Mouse (Mus musculus) cortical plate, adult 2 months (tissue): ENCODE measurements at regions not wholly inside any gene's neighbourhood (a gene's known extent, or its start where the extent isn't known, plus 50 kb on each side); places are given as distances from the start of the nearest gene placed in this dataset.

Experiments used
- H3K27ac ChIP-seq: fragments of 200-500 bp; 2 replicates; pipeline ENCODE4 v1.5.1; 2012; ENCODE audit warnings: low read length, control low read depth, inconsistent platforms; ENCODE audit not compliant: insufficient read depth
- H3K4me1 ChIP-seq: fragments of 200-500 bp; 2 replicates; pipeline ENCODE4 v1.6.1; 2011; ENCODE audit warnings: low read length; ENCODE audit not compliant: control insufficient read depth, insufficient read depth
- H3K4me3 ChIP-seq: fragments of 200-500 bp; 2 replicates; pipeline ENCODE4 v1.5.1; 2011; ENCODE audit warnings: mild to moderate bottlenecking, low read length, control low read depth; ENCODE audit not compliant: insufficient read depth
- CTCF ChIP-seq: fragments of 200-500 bp; IDR thresholded peaks from 2 replicates; pipeline ENCODE4 v1.5.1; 2011; ENCODE audit warnings: mild to moderate bottlenecking, control low read depth, low read length; ENCODE audit not compliant: insufficient read depth; ENCODE audit errors: extremely low read depth
- POLR2A ChIP-seq: fragments of 200-500 bp; IDR thresholded peaks from 2 replicates; pipeline ENCODE4 v1.6.1; 2011; ENCODE audit warnings: mild to moderate bottlenecking, low read length, control low read depth; ENCODE audit not compliant: insufficient read depth; ENCODE audit errors: extremely low read depth

DNA sequence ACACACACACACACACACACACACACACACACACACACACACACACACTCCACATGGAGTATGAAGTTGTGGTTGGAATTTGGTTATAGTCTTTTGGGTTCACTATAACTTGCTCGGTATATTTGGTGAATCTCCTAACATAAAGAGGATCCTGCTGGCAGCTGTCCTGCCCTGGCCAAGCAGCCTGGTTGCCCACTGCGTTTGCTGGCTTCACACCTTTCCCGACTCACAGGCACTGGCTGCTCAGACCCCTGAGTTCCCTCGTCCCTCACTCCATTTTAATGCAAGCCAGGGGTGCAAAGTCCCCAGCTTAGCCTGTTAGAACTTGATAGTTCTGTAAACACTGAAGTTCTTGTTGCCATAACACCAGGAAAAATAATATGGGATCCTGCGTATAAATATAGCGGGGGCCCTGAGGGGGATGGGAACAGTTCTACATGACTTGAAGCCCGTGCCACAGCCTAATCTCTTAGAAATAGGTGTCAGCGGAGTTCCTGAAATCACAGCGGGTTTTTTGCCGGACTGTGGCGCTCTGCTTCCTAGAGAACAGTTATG lies 64.9 kb upstream of the Gm5148 start:
- Histone ChIP-seq H3K4me3 (no peak overlapping the region), H3K4me1 (no peaks in the 10 kb centered on the region; the same call in 1 of the 2 replicates), H3K27ac (no peak overlapping the region)
- TF ChIP-seq CTCF (no peak), POLR2A (no peak)

DNA sequence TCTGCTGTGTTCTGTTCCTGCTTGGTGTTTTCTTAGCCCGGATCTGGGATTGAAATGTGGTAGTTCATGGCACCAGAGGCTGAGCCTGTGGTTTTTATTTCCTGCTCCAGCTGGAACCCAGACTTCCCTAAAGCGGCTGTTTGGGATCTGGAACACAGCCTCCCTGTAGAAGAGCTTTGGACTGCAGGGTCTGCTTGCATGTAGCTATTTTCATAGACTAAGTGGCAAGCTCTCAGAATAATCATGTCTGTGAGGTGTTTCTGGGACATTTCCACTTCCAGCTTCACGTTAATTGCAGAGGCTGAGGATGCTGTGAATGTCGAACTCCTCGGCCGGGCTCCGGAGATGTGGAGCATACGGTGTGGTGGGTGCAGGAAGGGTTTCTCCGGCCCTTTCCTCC lies 64.1 kb upstream of the Gm5148 start:
- H3K27ac ChIP-seq = no peak overlapping the region
- TF ChIP-seq POLR2A = no peak
- no peak for TF ChIP-seq CTCF
- no peak overlapping the region for H3K4me3 ChIP-seq
- no peaks in the 10 kb centered on the region; the same call in 1 of the 2 replicates for H3K4me1 ChIP-seq

DNA sequence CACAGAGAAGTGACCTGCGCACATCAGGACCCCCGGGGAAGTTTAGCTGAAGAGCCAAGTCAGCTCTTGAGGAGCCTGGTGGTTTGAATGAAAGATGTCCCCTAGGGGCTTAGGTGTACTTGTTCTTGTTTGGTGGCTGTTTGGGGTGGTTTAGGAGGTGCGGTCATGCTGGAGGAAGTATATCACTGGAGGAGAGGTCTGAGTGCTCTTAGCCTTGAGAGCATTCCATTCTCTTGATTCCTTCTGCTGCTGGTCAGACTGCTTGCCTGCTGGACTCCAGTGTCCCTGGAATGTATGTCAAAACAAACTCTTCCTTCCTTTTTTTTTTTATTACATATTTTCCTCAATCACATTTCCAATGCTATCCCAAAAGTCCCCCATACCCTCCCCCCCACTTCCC lies 62.5 kb upstream of the Gm5148 start:
- H3K27ac ChIP-seq = no peak overlapping the region
- TF ChIP-seq CTCF = no peak
- no peak for TF ChIP-seq POLR2A
- H3K4me3 ChIP-seq = no peak overlapping the region
- H3K4me1 ChIP-seq = no peaks in the 10 kb centered on the region; the same call in 1 of the 2 replicates

DNA sequence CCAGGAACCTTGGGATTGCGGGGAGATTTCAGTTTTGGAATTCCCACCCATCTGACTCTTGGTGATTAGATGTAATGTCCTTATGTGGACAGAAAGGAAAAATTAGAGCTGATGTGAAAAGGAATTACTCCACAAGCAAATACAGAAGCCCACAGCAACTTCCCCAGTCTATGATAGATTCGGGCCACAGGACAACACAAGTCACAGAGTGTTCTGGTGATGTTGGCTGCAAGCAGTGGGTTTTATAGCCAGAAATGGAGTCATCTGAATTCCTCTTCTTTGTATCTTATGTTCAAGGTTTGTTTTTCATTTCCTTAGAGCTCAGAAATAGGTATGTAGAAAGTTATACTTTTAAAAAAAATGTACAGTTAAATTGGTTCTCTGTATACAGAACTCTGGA lies 56.8 kb upstream of the Gm5148 start:
- no peaks in the 10 kb centered on the region for H3K4me1 ChIP-seq
- no peak overlapping the region for H3K4me3 ChIP-seq
- TF ChIP-seq POLR2A = no peak
- no peak for TF ChIP-seq CTCF
- H3K27ac ChIP-seq = no peak overlapping the region

DNA sequence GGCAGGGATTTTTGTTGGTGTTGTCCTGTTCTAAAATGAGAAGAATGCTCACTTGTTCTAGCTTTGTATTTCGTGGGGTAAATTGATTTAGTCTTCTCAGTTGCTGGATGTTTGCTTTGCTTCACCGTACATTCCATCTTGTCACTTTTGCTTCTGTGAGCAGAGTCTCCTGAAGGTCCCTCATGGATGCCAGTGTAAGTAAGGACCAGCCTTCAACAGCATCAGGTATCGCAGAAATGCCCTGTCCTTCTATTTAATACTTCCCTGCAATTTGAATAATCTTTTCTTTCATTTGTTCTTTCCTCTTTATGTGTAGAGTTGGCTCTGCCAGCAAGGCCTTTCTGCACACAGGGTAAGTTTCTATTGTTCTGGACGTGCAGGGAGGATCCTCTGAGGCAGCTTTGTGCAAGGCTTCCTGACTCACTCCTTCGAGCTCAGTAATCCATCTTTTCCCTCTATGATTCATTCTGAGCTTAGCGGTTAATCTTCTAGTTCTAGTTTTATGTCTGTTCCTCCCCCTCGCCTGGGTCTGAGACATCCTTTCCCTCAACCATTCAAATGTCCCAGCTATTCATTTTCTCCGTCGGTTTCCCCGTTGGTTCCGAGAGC lies 55.7 kb upstream of the Gm5148 start:
- no peak overlapping the region for H3K4me3 ChIP-seq
- H3K27ac ChIP-seq = no peak overlapping the region
- no peaks in the 10 kb centered on the region for H3K4me1 ChIP-seq
- TF ChIP-seq CTCF (no peak), POLR2A (no peak)

DNA sequence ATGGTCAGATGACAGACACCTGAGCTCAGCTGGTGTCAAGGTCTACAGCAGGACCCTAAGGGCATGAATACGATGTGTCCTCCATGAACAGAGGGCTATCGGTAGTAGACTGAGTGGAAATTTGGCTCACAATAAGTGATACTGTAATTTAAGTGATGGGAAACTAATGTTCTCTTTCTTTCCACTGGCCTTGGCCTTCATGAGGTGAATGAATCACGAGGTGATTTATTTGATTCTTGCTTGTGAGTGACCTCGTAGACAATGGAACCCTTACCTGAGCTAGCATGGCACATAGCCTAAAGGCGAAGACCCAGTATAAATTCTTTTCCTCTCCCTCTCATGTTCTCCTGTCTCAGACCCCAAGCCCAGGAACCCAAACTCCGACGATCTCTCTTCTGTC lies 54.1 kb upstream of the Gm5148 start:
- Histone ChIP-seq H3K4me1 (no peaks in the 10 kb centered on the region), H3K4me3 (no peak overlapping the region), H3K27ac (no peak overlapping the region)
- TF ChIP-seq POLR2A (no peak), CTCF (no peak)

DNA sequence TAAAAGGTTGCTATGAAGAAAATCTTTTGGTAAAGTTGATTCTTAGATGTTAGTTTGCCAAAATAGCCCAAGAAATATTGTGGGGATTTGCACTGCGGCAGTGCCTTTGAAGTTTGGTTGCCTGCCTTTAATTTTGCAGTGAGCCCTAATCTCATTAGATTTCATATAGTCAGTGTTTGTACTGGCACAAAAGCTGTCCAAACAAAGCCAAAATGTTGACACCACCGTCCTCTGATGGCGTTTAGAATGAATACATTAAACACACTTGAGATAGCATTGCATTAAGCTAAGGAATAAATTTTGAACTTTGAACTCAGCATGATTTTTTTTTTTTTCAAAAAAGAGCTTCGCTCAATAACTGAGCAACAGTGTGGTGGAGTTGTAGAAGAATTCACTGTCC lies 51.9 kb upstream of the Gm5148 start:
- no peak overlapping the region for H3K27ac ChIP-seq
- H3K4me1 ChIP-seq = no peaks in the 10 kb centered on the region
- H3K4me3 ChIP-seq = no peak overlapping the region
- no peak for TF ChIP-seq CTCF
- no peak for TF ChIP-seq POLR2A
